Comparison of ENCODE assay signal across 9 mouse cellular contexts in the genomic region with DNA sequence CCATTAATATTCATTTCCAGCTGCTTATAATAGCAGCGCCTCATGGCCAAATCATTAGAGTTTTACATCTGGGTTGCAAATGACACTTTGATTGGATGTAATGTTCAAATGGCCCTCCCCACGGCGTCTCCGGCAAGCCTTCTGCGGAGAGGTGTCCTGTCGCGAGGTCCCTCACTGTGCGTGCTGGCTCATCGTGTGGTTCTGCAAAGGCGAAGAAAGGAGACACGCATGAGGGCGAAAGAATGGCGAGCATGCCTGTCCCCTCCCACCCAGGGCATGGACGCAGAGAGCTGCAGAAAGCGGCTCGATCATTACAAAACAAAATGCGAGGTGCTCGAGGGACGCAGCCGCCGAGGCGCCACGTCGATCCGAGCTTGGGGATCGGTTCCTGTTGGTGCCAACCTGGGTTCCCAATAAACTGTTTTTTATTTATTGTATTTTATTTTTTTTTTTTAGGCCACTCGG.
DNase-seq lines count a peak whose midpoint lies in the region; ATAC-seq lines count a peak whose summit lies in the region.
"Had no signal": no experiment of that assay in that cellular context is flagged by ENCODE, and none has a peak within 500 bp of the region (broad histone marks: within the 10 kb centered on the region; RNA-seq: fewer than 3 reads in every experiment).

No protein-coding gene starts in this region.

- H3K4me3 ChIP-seq in embryonic facial prominence, embryonic 13.5 days, result peak overlapping the region; percentile 38
- H3K4me3 ChIP-seq in intestine, embryonic 14.5 days (ENCODE audit: low read depth, low read length), result peak overlapping the region; percentile 16
- H3K4me3 ChIP-seq in neural tube, embryonic 14.5 days (ENCODE audit: low read depth, low read length), result peak overlapping the region; percentile 8; the same call in 1 of the 2 replicates
- H3K4me3 ChIP-seq: myocyte had no signal

- H3K9ac ChIP-seq in embryonic facial prominence, embryonic 13.5 days, result peak overlapping the region; percentile 61
- H3K9ac ChIP-seq in intestine, embryonic 14.5 days (ENCODE audit: low read length), result no peak overlapping the region
- peak overlapping the region; percentile 39; the same call in 1 of the 2 replicates for H3K9ac ChIP-seq in neural tube, embryonic 14.5 days (replicated peaks; ENCODE audit: low read depth, low read length)

- DNase-seq in lung, postnatal 10 days, result peak; percentile 19
- DNase-seq in lung, postnatal 36 days, result no peak
- DNase-seq in intestine, embryonic 14.5 days (ENCODE audit: low spot score), result peak; percentile 59
- no peak for DNase-seq in urinary bladder, postnatal 25 days (ENCODE audit: low spot score)
- DNase-seq in thymus, adult 18-20 months, result no peak
- no peak for DNase-seq in kidney, adult 9 months

- H3K36me3 ChIP-seq in embryonic facial prominence, embryonic 13.5 days, result 0 out of 2 replicates have a peak, but pooled peaks cover 4% of the 10 kb centered on the region
- no peaks in the 10 kb centered on the region for H3K36me3 ChIP-seq in intestine, embryonic 14.5 days (ENCODE audit: control insufficient read depth, insufficient read depth, low read length)
- H3K36me3 ChIP-seq in neural tube, embryonic 14.5 days (ENCODE audit: control insufficient read depth, insufficient read depth, low read length), result no peaks in the 10 kb centered on the region

- WGBS in embryonic facial prominence, embryonic 13.5 days, result 4% methylated on average over 27 of the region's 27 CpGs
- WGBS in intestine, embryonic 14.5 days, result 9% methylated on average over 27 of the region's 27 CpGs
- 3% methylated on average over 27 of the region's 27 CpGs for WGBS in neural tube, embryonic 14.5 days

- peak overlapping the region; percentile 67 for H3K27ac ChIP-seq in embryonic facial prominence, embryonic 13.5 days
- H3K27ac ChIP-seq in intestine, embryonic 14.5 days (ENCODE audit: low read depth), result no peak overlapping the region
- H3K27ac ChIP-seq in neural tube, embryonic 14.5 days (ENCODE audit: low read depth, low read length), result peak overlapping the region; percentile 81

- H3K4me2 ChIP-seq in embryonic facial prominence, embryonic 13.5 days, result peak overlapping the region; percentile 67
- peak overlapping the region; percentile 48 for H3K4me2 ChIP-seq in intestine, embryonic 14.5 days (ENCODE audit: low read length)
- H3K4me2 ChIP-seq in neural tube, embryonic 14.5 days (ENCODE audit: low read depth, low read length), result peak overlapping the region; percentile 41

- peaks cover 48% of the 10 kb centered on the region for H3K27me3 ChIP-seq in embryonic facial prominence, embryonic 13.5 days
- peaks cover 46% of the 10 kb centered on the region for H3K27me3 ChIP-seq in intestine, embryonic 14.5 days (replicated peaks; ENCODE audit: control insufficient read depth, insufficient read depth, low read length)
- no peaks in the 10 kb centered on the region for H3K27me3 ChIP-seq in neural tube, embryonic 14.5 days (ENCODE audit: control insufficient read depth, insufficient read depth, low read length)

- no peak for ATAC-seq in embryonic facial prominence, embryonic 13.5 days (ENCODE audit: insufficient number of reproducible peaks, insufficient read depth, low FRiP score, low TSS enrichment, low read depth)
- no peak for ATAC-seq in intestine, embryonic 14.5 days (replicated peaks; ENCODE audit: low FRiP score, low TSS enrichment, low read depth)
- no peak; the same call in 1 of the 2 replicates for ATAC-seq in neural tube, embryonic 14.5 days (ENCODE audit: low read depth)

- peaks cover 39% of the 10 kb centered on the region for H3K4me1 ChIP-seq in embryonic facial prominence, embryonic 13.5 days
- H3K4me1 ChIP-seq in intestine, embryonic 14.5 days (replicated peaks; ENCODE audit: control insufficient read depth, insufficient read depth, low read length), result peaks cover 14% of the 10 kb centered on the region; the same call in 1 of the 2 replicates
- peaks cover 56% of the 10 kb centered on the region for H3K4me1 ChIP-seq in neural tube, embryonic 14.5 days (ENCODE audit: control insufficient read depth, insufficient read depth, low read length)

- no peaks in the 10 kb centered on the region for H3K9me3 ChIP-seq in embryonic facial prominence, embryonic 13.5 days
- no peaks in the 10 kb centered on the region for H3K9me3 ChIP-seq in intestine, embryonic 14.5 days (ENCODE audit: control insufficient read depth, low read length)
- H3K9me3 ChIP-seq in neural tube, embryonic 14.5 days (ENCODE audit: control insufficient read depth, low read length), result no peaks in the 10 kb centered on the region

Comparison
In these comparisons a context has a peak if more than half of its experiments do, and no peak if none do; other contexts are left out.
1. DNase-seq: peak in lung, postnatal 10 days (single experiment) and intestine, embryonic 14.5 days (single experiment); none in lung, postnatal 36 days (single experiment), urinary bladder, postnatal 25 days (single experiment), thymus, adult 18-20 months (0 of 2) and kidney, adult 9 months (single experiment).
2. Peak in every context shown above with its lines, with median percentiles within 50 percentile points of each other: H3K4me2 ChIP-seq and H3K4me3 ChIP-seq.